Mouse (Mus musculus) MEL (cell line): ENCODE data around the gene Tnfaip1. TPM values are rescaled to one million over a fixed set of nuclear protein-coding genes. Genes with fewer than 3 reads are reported as not detected.
A peak's percentile ranks its signal among the peaks of the same experiment; 100 is the strongest.
"Not testable (repeated sequence)": the region's sequence is repeated elsewhere in the genome, so short reads cannot be mapped to it uniquely, and the experiment has no call there.

Source experiments
- DNase-seq: peaks from one replicate; pipeline ENCODE4 v3.0.0; 2011; ENCODE audit warnings: low read depth, low spot score
- H3K27ac ChIP-seq: 2 replicates; pipeline ENCODE4 v1.5.1; 2012; ENCODE audit warnings: low read depth, mild to moderate bottlenecking, control low read depth, low read length, moderate library complexity; ENCODE audit not compliant: control insufficient read depth
- H3K27me3 ChIP-seq, 2 experiments: fragments of 150-350 bp in 1 of 2; sonication (generic) in 1 of 2; 2 replicates each; pipeline ENCODE4 v1.6.1; 2012; ENCODE audit warnings: low read length in 2 of 2, mild to moderate bottlenecking in 2 of 2, improper control_type of control experiment in 1 of 2, moderate library complexity in 1 of 2; ENCODE audit not compliant: insufficient read depth in 2 of 2, control insufficient read depth in 1 of 2
- H3K36me3 ChIP-seq, 2 experiments: 2 replicates each; pipeline ENCODE4 v1.6.1; 2012 to 2014; ENCODE audit warnings: low read length in 2 of 2, improper control_type of control experiment in 1 of 2, inconsistent platforms in 1 of 2, mild to moderate bottlenecking in 1 of 2; ENCODE audit not compliant: insufficient read depth in 2 of 2, control insufficient read depth in 1 of 2
- H3K4me1 ChIP-seq, 2 experiments: fragments of 150-350 bp in 1 of 2; sonication (generic) in 1 of 2; 2 replicates each; pipeline ENCODE4 v1.6.1; 2012; ENCODE audit warnings: low read length in 2 of 2, improper control_type of control experiment in 1 of 2, mild to moderate bottlenecking in 1 of 2; ENCODE audit not compliant: insufficient read depth in 2 of 2, control insufficient read depth in 1 of 2
- H3K4me3 ChIP-seq, 2 experiments: fragments of 150-350 bp in 1 of 2; sonication (generic) in 1 of 2; 2 replicates each; pipeline ENCODE4 v1.5.1; 2012; ENCODE audit warnings: low read depth in 2 of 2, low read length in 2 of 2, mild to moderate bottlenecking in 2 of 2, moderate library complexity in 2 of 2, control low read depth in 1 of 2, improper control_type of control experiment in 1 of 2; ENCODE audit not compliant: control insufficient read depth in 1 of 2, insufficient read depth in 1 of 2
- H3K79me2 ChIP-seq: 2 replicates; pipeline ENCODE4 v1.6.1; 2012; ENCODE audit warnings: mild to moderate bottlenecking, low read length, moderate library complexity; ENCODE audit not compliant: control insufficient read depth, poor library complexity, insufficient read depth
- H3K9ac ChIP-seq: 2 replicates; pipeline ENCODE4 v1.6.1; 2012; ENCODE audit warnings: low read depth, mild to moderate bottlenecking, control low read depth, low read length, moderate library complexity; ENCODE audit not compliant: control insufficient read depth, poor library complexity, severe bottlenecking
- H3K9me3 ChIP-seq: fragments of 150-350 bp; sonication (generic); replicated peaks from 2 replicates; pipeline ENCODE4 v1.6.1; 2012; ENCODE audit warnings: mild to moderate bottlenecking, low read length, improper control_type of control experiment, moderate library complexity; ENCODE audit not compliant: insufficient read depth
- CHD1 ChIP-seq: IDR thresholded peaks from 2 replicates; pipeline ENCODE4 v1.6.1; 2012; ENCODE audit warnings: low read depth, mild to moderate bottlenecking, inconsistent platforms, low read length, improper control_type of control experiment
- CHD2 ChIP-seq: IDR thresholded peaks from 2 replicates; pipeline ENCODE4 v1.6.1; 2011; ENCODE audit warnings: low read length, improper control_type of control experiment
- EP300 ChIP-seq, 2 experiments: IDR thresholded peaks; 2 replicates each; pipeline ENCODE4 v1.6.1; 2011; ENCODE audit warnings: improper control_type of control experiment in 2 of 2, low read length in 2 of 2, low read depth in 1 of 2, mild to moderate bottlenecking in 1 of 2
- ETS1 ChIP-seq: IDR thresholded peaks from 2 replicates; pipeline ENCODE4 v1.6.1; 2012; ENCODE audit warnings: low read depth, mild to moderate bottlenecking, inconsistent platforms, low read length, improper control_type of control experiment, moderate library complexity
- GABPA ChIP-seq: IDR thresholded peaks from 2 replicates; pipeline ENCODE4 v1.6.1; 2012; ENCODE audit warnings: low read depth, mild to moderate bottlenecking, inconsistent platforms, low read length, improper control_type of control experiment, moderate library complexity
- GATA1 ChIP-seq: IDR thresholded peaks from 2 replicates; pipeline ENCODE4 v1.6.1; 2011; ENCODE audit warnings: low read depth, low read length, improper control_type of control experiment
- JUND ChIP-seq: IDR thresholded peaks from 2 replicates; pipeline ENCODE4 v1.6.1; 2011; ENCODE audit warnings: low read depth, mild to moderate bottlenecking, improper control_type of control experiment, low read length
- MAX ChIP-seq: IDR thresholded peaks from 2 replicates; pipeline ENCODE4 v1.6.1; 2011; ENCODE audit warnings: low read length, improper control_type of control experiment
- MAZ ChIP-seq: IDR thresholded peaks from 2 replicates; pipeline ENCODE4 v1.6.1; 2012; ENCODE audit warnings: low read depth, mild to moderate bottlenecking, inconsistent platforms, low read length, improper control_type of control experiment
- MEF2A ChIP-seq: IDR thresholded peaks from 2 replicates; pipeline ENCODE4 v1.6.1; 2014; ENCODE audit warnings: low read depth, mild to moderate bottlenecking, inconsistent platforms, low read length, improper control_type of control experiment; ENCODE audit not compliant: poor library complexity, insufficient replicate concordance, severe bottlenecking; ENCODE audit errors: extremely low read depth
- MYB ChIP-seq: IDR thresholded peaks from 2 replicates; pipeline ENCODE4 v1.6.1; 2011; ENCODE audit warnings: mild to moderate bottlenecking, low read depth, low read length, improper control_type of control experiment
- MYC ChIP-seq: IDR thresholded peaks from 2 replicates; pipeline ENCODE4 v1.6.1; 2011; ENCODE audit warnings: low read depth, mild to moderate bottlenecking, low read length, improper control_type of control experiment, moderate library complexity
- NELFE ChIP-seq: IDR thresholded peaks from 2 replicates; pipeline ENCODE4 v1.6.1; 2011; ENCODE audit warnings: low read depth, low read length, improper control_type of control experiment
- POLR2AphosphoS2 ChIP-seq: IDR thresholded peaks from 2 replicates; pipeline ENCODE4 v1.6.1; 2011; ENCODE audit warnings: low read length, improper control_type of control experiment
- RAD21 ChIP-seq: IDR thresholded peaks from 2 replicates; pipeline ENCODE4 v1.6.1; 2011; ENCODE audit warnings: mild to moderate bottlenecking, low read depth, low read length, improper control_type of control experiment
- RCOR1 ChIP-seq: IDR thresholded peaks from 2 replicates; pipeline ENCODE4 v1.6.1; 2012; ENCODE audit warnings: low read depth, mild to moderate bottlenecking, inconsistent platforms, low read length, improper control_type of control experiment
- SIN3A ChIP-seq: IDR thresholded peaks from 2 replicates; pipeline ENCODE4 v1.6.1; 2012; ENCODE audit warnings: low read length, improper control_type of control experiment, inconsistent platforms
- SMC3 ChIP-seq: IDR thresholded peaks from 2 replicates; pipeline ENCODE4 v1.6.1; 2011; ENCODE audit warnings: low read depth, low read length, improper control_type of control experiment
- TBP ChIP-seq: IDR thresholded peaks from 2 replicates; pipeline ENCODE4 v1.8.0; 2011; ENCODE audit warnings: low read depth, low read length, improper control_type of control experiment
- TCF12 ChIP-seq: IDR thresholded peaks from 2 replicates; pipeline ENCODE4 v1.6.1; 2014; ENCODE audit warnings: low read depth, mild to moderate bottlenecking, inconsistent platforms, low read length, improper control_type of control experiment, moderate library complexity
- UBTF ChIP-seq: IDR thresholded peaks from 2 replicates; pipeline ENCODE4 v1.6.1; 2012; ENCODE audit warnings: low read depth, mild to moderate bottlenecking, inconsistent platforms, low read length, improper control_type of control experiment, moderate library complexity, borderline replicate concordance; ENCODE audit not compliant: insufficient read depth
- USF1 ChIP-seq: IDR thresholded peaks from 2 replicates; pipeline ENCODE4 v1.6.1; 2014; ENCODE audit warnings: low read depth, mild to moderate bottlenecking, inconsistent platforms, low read length, improper control_type of control experiment, moderate library complexity
- USF2 ChIP-seq, 2 experiments: IDR thresholded peaks; 2 replicates each; pipeline ENCODE4 v1.6.1; 2011 to 2012; ENCODE audit warnings: improper control_type of control experiment in 2 of 2, low read length in 2 of 2, borderline replicate concordance in 1 of 2, inconsistent platforms in 1 of 2, low read depth in 1 of 2, mild to moderate bottlenecking in 1 of 2; ENCODE audit not compliant: insufficient read depth in 1 of 2
- ZKSCAN1 ChIP-seq: IDR thresholded peaks from 2 replicates; pipeline ENCODE4 v1.6.1; 2012; ENCODE audit warnings: low read depth, mild to moderate bottlenecking, inconsistent platforms, low read length, improper control_type of control experiment, moderate library complexity
- ZNF384 ChIP-seq: IDR thresholded peaks from 2 replicates; pipeline ENCODE4 v1.6.1; 2012; ENCODE audit warnings: low read depth, mild to moderate bottlenecking, inconsistent platforms, low read length, improper control_type of control experiment
- polyA plus RNA-seq, 2 experiments: library from polyadenylated mRNA; stranded (reverse) in 1 of 2; unstranded in 1 of 2; fragments of >175 nt in 1 of 2; fragments of >200 nt in 1 of 2; gene quantifications; 2 replicates each; pipeline versions ENCODE4 v1.2.1 to v1.2.4; 2012; ENCODE audit warnings: low replicate concordance in 2 of 2, low read depth in 1 of 2; ENCODE audit not compliant: insufficient read length in 2 of 2, insufficient read depth in 1 of 2, missing spikeins in 1 of 2
- total RNA-seq: library from RNA; depleted of rRNA; stranded (reverse); fragments of 300-350 nt; gene quantifications from 2 replicates; pipeline ENCODE4 v1.2.3, GENCODE M21; 2012

Tnfaip1 gene
- total and polyA plus RNA-seq, 3 experiments, result 3.9 to 7.4 TPM; not detected in 1

- no peak overlapping the region for H3K4me3 ChIP-seq
- no peaks in the 10 kb centered on the region for H3K27me3 ChIP-seq
- no peaks in the 10 kb centered on the region for H3K9me3 ChIP-seq
- no peak overlapping the region for H3K27ac ChIP-seq
- no peak for DNase-seq
- peaks cover 11 to 12% of the 10 kb centered on the region in 2 experiments for H3K4me1 ChIP-seq
- H3K79me2 ChIP-seq, result no peaks in the 10 kb centered on the region
- 0 out of 2 replicates have a peak, but pooled peaks have one; percentile 12 for TF ChIP-seq TCF12
- TF ChIP-seq USF2 (IDR thresholded peaks at IDR 0.05; ENCODE audit: borderline replicate concordance in 1 of 2, insufficient read depth in 1 of 2, low read depth in 1 of 2, low read length in 2 of 2), result no peak
- peak in 1 of 2 experiments; percentile 36; a peak in 1 of 4 replicates for TF ChIP-seq EP300 (IDR thresholded peaks at IDR 0.05; ENCODE audit: low read depth in 1 of 2, low read length in 2 of 2)
- TF ChIP-seq CHD2, result no peak
- TF ChIP-seq RCOR1, result peak; percentile 28; the same call in 1 of the 2 replicates
- TF ChIP-seq ZKSCAN1, result no peak
- TF ChIP-seq, all 39 proteins: peak for 3
- H3K9ac ChIP-seq, result no peak overlapping the region
- H3K36me3 ChIP-seq, result peaks cover 3 to 14% of the 10 kb centered on the region in 2 experiments
These were observed 38.4 kb upstream of the Tnfaip1 start for GRCm38 (mm10) chr11:78574536-78574935.

- H3K79me2 ChIP-seq, DNase-seq, H3K4me3 ChIP-seq, H3K27ac ChIP-seq, H3K9me3 ChIP-seq, H3K27me3 ChIP-seq, H3K9ac ChIP-seq: not testable (repeated sequence)
- TF ChIP-seq TBP, result peak; percentile 78
- Histone ChIP-seq H3K36me3 (peaks cover 1 to 14% of the 10 kb centered on the region in 2 experiments), H3K4me1 (peaks cover 11 to 12% of the 10 kb centered on the region in 2 experiments)
These were observed 37.9 kb upstream of the Tnfaip1 start for GRCm38 (mm10) chr11:78574031-78574430.

GRCm38 (mm10) chr11:78571854-78572253 is 35.7 kb upstream of the Tnfaip1 start:
- peak; percentile 87 for DNase-seq
- Histone ChIP-seq H3K27me3 (no peaks in the 10 kb centered on the region), H3K4me1 (peaks cover 15% of the 10 kb centered on the region in 2 experiments), H3K9me3 (no peaks in the 10 kb centered on the region), H3K4me3 (no peak overlapping the region), H3K79me2 (no peaks in the 10 kb centered on the region), H3K36me3 (peaks cover 0 to 17% of the 10 kb centered on the region in 2 experiments), H3K9ac (no peak overlapping the region), H3K27ac (peak overlapping the region; percentile 26; the same call in 1 of the 2 replicates)
- TF ChIP-seq GATA1 (peak; percentile 76), GABPA (no peak), ZNF384 (no peak), TBP (no peak), SMC3 (no peak), UBTF (no peak), TCF12 (peak; percentile 72), CHD2 (no peak), MAZ (no peak), USF2 (IDR thresholded peaks at IDR 0.05; ENCODE audit: borderline replicate concordance in 1 of 2, insufficient read depth in 1 of 2, low read depth in 1 of 2, low read length in 2 of 2) (peak in 1 of 2 experiments; percentile 36; a peak in 1 of 4 replicates), MYB (no peak), MEF2A (no peak), MYC (peak; percentile 92), CHD1 (no peak), USF1 (peak; percentile 89), RAD21 (no peak), SIN3A (peak; percentile 90), NELFE (no peak), ETS1 (peak; percentile 95), EP300 (IDR thresholded peaks at IDR 0.05; ENCODE audit: low read depth in 1 of 2, low read length in 2 of 2) (peak; percentile 79 to 80), MAX (peak; percentile 96), POLR2AphosphoS2 (no peak), JUND (peak; percentile 83; the same call in 1 of the 2 replicates)
